Mouse (Mus musculus): ENCODE data around the gene Rnf150. TPM values are rescaled to one million over a fixed set of nuclear protein-coding genes. Genes with fewer than 3 reads are reported as not detected.

Rnf150 gene
- polyA plus RNA-seq, 1 experiment, result 0.46 TPM

DNA sequence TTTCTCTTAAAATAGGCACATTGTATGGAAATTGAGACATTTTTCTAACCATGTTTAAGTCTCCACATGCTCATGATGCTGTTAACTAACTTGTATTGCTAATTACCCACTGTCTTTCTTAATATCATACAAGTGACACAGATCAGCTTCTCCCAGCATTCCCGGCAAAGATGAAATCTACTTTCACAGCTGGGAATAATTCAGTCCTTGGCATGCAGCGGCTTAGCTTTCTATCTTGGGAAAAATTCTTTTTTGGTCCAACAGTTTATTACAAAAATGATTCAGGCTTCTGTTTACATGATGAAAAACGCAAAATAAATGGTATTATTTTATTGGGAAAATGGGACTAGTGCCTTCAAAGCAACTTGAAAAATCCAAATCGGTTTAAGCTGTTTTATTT, 73.7 kb downstream of the Rnf150 start:
- Histone ChIP-seq H3K4me1 (ENCODE audit: control insufficient read depth, insufficient read depth, low read length) (no peaks in the 10 kb centered on the region), H3K27ac (ENCODE audit: insufficient read depth, low read length) (no peak overlapping the region), H3K9me3 (replicated peaks; ENCODE audit: control insufficient read depth, insufficient read depth, low read length, poor library complexity, severe bottlenecking) (no peaks in the 10 kb centered on the region), H3K27me3 (ENCODE audit: control insufficient read depth, insufficient read depth, low read length, poor library complexity, severe bottlenecking) (no peaks in the 10 kb centered on the region), H3K36me3 (ENCODE audit: control insufficient read depth, insufficient read depth, low read length, poor library complexity, severe bottlenecking) (no peaks in the 10 kb centered on the region), H3K9ac (ENCODE audit: low read depth, poor library complexity, severe bottlenecking) (no peak overlapping the region), H3K4me3 (ENCODE audit: low read depth, low read length) (no peak overlapping the region)
- TF ChIP-seq POLR2A (IDR thresholded peaks at IDR 0.05; ENCODE audit: insufficient read depth, low read length), result no peak
- no peak for TF ChIP-seq EP300 (IDR thresholded peaks at IDR 0.05; ENCODE audit: insufficient read depth, low read depth, low read length)
- no peak for TF ChIP-seq CTCF (IDR thresholded peaks at IDR 0.05; ENCODE audit: low read depth, low read length)

GRCm38 (mm10) chr8:82939912-82940311, 76.8 kb downstream of the Rnf150 start:
- no peak overlapping the region for H3K27ac ChIP-seq (ENCODE audit: insufficient read depth, low read length)
- TF ChIP-seq CTCF (IDR thresholded peaks at IDR 0.05; ENCODE audit: low read depth, low read length), result no peak
- TF ChIP-seq POLR2A (IDR thresholded peaks at IDR 0.05; ENCODE audit: insufficient read depth, low read length), result no peak
- no peak for TF ChIP-seq EP300 (IDR thresholded peaks at IDR 0.05; ENCODE audit: insufficient read depth, low read depth, low read length)
- no peaks in the 10 kb centered on the region for H3K9me3 ChIP-seq (replicated peaks; ENCODE audit: control insufficient read depth, insufficient read depth, low read length, poor library complexity, severe bottlenecking)
- no peaks in the 10 kb centered on the region for H3K36me3 ChIP-seq (ENCODE audit: control insufficient read depth, insufficient read depth, low read length, poor library complexity, severe bottlenecking)
- no peaks in the 10 kb centered on the region for H3K4me1 ChIP-seq (ENCODE audit: control insufficient read depth, insufficient read depth, low read length)
- no peak overlapping the region for H3K4me3 ChIP-seq (ENCODE audit: low read depth, low read length)
- H3K9ac ChIP-seq (ENCODE audit: low read depth, poor library complexity, severe bottlenecking), result no peak overlapping the region
- no peaks in the 10 kb centered on the region; the same call in 1 of the 2 replicates for H3K27me3 ChIP-seq (ENCODE audit: control insufficient read depth, insufficient read depth, low read length, poor library complexity, severe bottlenecking)

DNA sequence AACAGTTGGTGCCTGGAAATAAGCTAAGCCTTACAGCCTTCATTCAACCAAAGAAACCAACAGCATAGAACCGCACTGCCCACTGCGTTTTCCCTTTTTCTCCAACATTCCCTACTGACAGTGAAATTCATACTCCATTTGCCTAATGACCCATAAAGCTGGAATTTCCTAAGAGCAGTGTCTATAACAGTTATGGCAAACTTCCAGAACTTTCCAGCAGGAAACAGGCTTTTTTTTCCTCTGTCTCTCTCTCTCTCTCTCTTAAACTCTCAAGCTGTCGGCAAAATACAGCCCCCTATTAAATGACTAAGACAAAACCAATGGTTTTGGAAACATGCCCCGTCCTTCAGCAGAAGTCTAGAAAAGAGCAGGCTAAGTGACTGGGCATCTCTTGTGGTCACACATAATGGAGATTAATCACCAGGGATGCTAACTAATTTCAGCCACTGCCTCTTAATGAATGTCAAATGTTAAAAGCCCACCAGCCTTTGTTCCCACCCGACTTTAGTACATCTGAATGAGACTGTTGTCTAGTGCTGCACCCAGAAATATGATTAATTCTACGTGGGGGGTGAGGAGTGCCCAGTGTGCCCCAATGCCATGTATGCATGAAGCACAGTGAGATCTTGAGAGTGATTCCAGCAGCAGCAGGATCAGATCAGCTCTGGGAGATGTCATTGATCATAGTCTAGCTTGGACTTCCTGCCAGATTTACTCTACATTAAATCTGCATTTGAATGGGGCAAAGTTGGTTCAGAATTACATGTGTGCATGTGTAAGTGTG, 80.3 kb downstream of the Rnf150 start:
- H3K27me3 ChIP-seq (ENCODE audit: control insufficient read depth, insufficient read depth, low read length, poor library complexity, severe bottlenecking), result no peaks in the 10 kb centered on the region; the same call in 1 of the 2 replicates
- no peak overlapping the region for H3K9ac ChIP-seq (ENCODE audit: low read depth, poor library complexity, severe bottlenecking)
- no peak overlapping the region for H3K4me3 ChIP-seq (ENCODE audit: low read depth, low read length)
- no peak overlapping the region for H3K27ac ChIP-seq (ENCODE audit: insufficient read depth, low read length)
- no peaks in the 10 kb centered on the region for H3K4me1 ChIP-seq (ENCODE audit: control insufficient read depth, insufficient read depth, low read length)
- no peaks in the 10 kb centered on the region for H3K36me3 ChIP-seq (ENCODE audit: control insufficient read depth, insufficient read depth, low read length, poor library complexity, severe bottlenecking)
- H3K9me3 ChIP-seq (replicated peaks; ENCODE audit: control insufficient read depth, insufficient read depth, low read length, poor library complexity, severe bottlenecking), result no peaks in the 10 kb centered on the region
- no peak for TF ChIP-seq POLR2A (IDR thresholded peaks at IDR 0.05; ENCODE audit: insufficient read depth, low read length)
- no peak for TF ChIP-seq CTCF (IDR thresholded peaks at IDR 0.05; ENCODE audit: low read depth, low read length)
- no peak for TF ChIP-seq EP300 (IDR thresholded peaks at IDR 0.05; ENCODE audit: insufficient read depth, low read depth, low read length)

DNA sequence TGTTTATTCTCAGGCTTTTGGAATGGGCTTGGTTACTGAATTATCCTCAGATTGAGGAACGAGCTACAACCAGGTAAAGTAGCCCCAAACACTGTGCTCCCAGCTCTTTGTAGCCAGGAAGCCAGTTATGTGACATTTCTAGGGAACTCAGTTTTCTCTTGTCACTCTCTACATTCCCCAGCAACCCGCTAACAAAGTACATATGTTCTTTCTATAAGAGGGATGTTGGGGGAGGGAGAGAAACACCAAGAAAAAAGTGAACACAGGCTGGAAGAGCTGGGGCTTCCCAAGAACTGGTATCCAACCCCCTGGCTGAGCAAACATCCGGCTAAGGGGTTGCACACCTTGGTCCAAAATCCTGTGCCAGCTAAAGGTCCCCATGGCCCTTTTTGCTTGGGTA, 82.7 kb downstream of the Rnf150 start:
- peaks cover 7% of the 10 kb centered on the region for H3K9me3 ChIP-seq (replicated peaks; ENCODE audit: control insufficient read depth, insufficient read depth, low read length, poor library complexity, severe bottlenecking)
- H3K27me3 ChIP-seq (ENCODE audit: control insufficient read depth, insufficient read depth, low read length, poor library complexity, severe bottlenecking), result no peaks in the 10 kb centered on the region; the same call in 1 of the 2 replicates
- H3K4me3 ChIP-seq (ENCODE audit: low read depth, low read length), result no peak overlapping the region
- H3K27ac ChIP-seq (ENCODE audit: insufficient read depth, low read length), result no peak overlapping the region
- TF ChIP-seq CTCF (IDR thresholded peaks at IDR 0.05; ENCODE audit: low read depth, low read length) (no peak), POLR2A (IDR thresholded peaks at IDR 0.05; ENCODE audit: insufficient read depth, low read length) (no peak), EP300 (IDR thresholded peaks at IDR 0.05; ENCODE audit: insufficient read depth, low read depth, low read length) (no peak)
- no peak overlapping the region for H3K9ac ChIP-seq (ENCODE audit: low read depth, poor library complexity, severe bottlenecking)
- no peaks in the 10 kb centered on the region for H3K36me3 ChIP-seq (ENCODE audit: control insufficient read depth, insufficient read depth, low read length, poor library complexity, severe bottlenecking)
- no peaks in the 10 kb centered on the region for H3K4me1 ChIP-seq (ENCODE audit: control insufficient read depth, insufficient read depth, low read length)

- no peaks in the 10 kb centered on the region for H3K36me3 ChIP-seq (ENCODE audit: control insufficient read depth, insufficient read depth, low read length, poor library complexity, severe bottlenecking)
- no peak overlapping the region for H3K27ac ChIP-seq (ENCODE audit: insufficient read depth, low read length)
- TF ChIP-seq CTCF (IDR thresholded peaks at IDR 0.05; ENCODE audit: low read depth, low read length) (no peak), POLR2A (IDR thresholded peaks at IDR 0.05; ENCODE audit: insufficient read depth, low read length) (no peak), EP300 (IDR thresholded peaks at IDR 0.05; ENCODE audit: insufficient read depth, low read depth, low read length) (no peak)
- H3K27me3 ChIP-seq (ENCODE audit: control insufficient read depth, insufficient read depth, low read length, poor library complexity, severe bottlenecking), result no peaks in the 10 kb centered on the region; the same call in 1 of the 2 replicates
- H3K9ac ChIP-seq (ENCODE audit: low read depth, poor library complexity, severe bottlenecking), result no peak overlapping the region
- no peaks in the 10 kb centered on the region for H3K4me1 ChIP-seq (ENCODE audit: control insufficient read depth, insufficient read depth, low read length)
- peaks cover 7% of the 10 kb centered on the region for H3K9me3 ChIP-seq (replicated peaks; ENCODE audit: control insufficient read depth, insufficient read depth, low read length, poor library complexity, severe bottlenecking)
- no peak overlapping the region for H3K4me3 ChIP-seq (ENCODE audit: low read depth, low read length)
These were observed 83.5 kb downstream of the Rnf150 start for GRCm38 (mm10) chr8:82946658-82947057.

- H3K4me1 ChIP-seq (ENCODE audit: control insufficient read depth, insufficient read depth, low read length), result no peaks in the 10 kb centered on the region
- H3K27ac ChIP-seq (ENCODE audit: insufficient read depth, low read length), result no peak overlapping the region
- no peaks in the 10 kb centered on the region for H3K36me3 ChIP-seq (ENCODE audit: control insufficient read depth, insufficient read depth, low read length, poor library complexity, severe bottlenecking)
- H3K27me3 ChIP-seq (ENCODE audit: control insufficient read depth, insufficient read depth, low read length, poor library complexity, severe bottlenecking), result no peaks in the 10 kb centered on the region
- no peak overlapping the region for H3K4me3 ChIP-seq (ENCODE audit: low read depth, low read length)
- TF ChIP-seq POLR2A (IDR thresholded peaks at IDR 0.05; ENCODE audit: insufficient read depth, low read length) (no peak), CTCF (IDR thresholded peaks at IDR 0.05; ENCODE audit: low read depth, low read length) (no peak), EP300 (IDR thresholded peaks at IDR 0.05; ENCODE audit: insufficient read depth, low read depth, low read length) (no peak)
- peaks cover 4% of the 10 kb centered on the region for H3K9me3 ChIP-seq (replicated peaks; ENCODE audit: control insufficient read depth, insufficient read depth, low read length, poor library complexity, severe bottlenecking)
- no peak overlapping the region for H3K9ac ChIP-seq (ENCODE audit: low read depth, poor library complexity, severe bottlenecking)
These were observed 92.1 kb downstream of the Rnf150 start for GRCm38 (mm10) chr8:82955162-82955754.

All from ES-Bruce4 (cell line).